Mouse (Mus musculus): ENCODE data around the gene Fam209. TPM values are rescaled to one million over a fixed set of nuclear protein-coding genes. Genes with fewer than 3 reads are reported as not detected.

Fam209 gene
- total RNA-seq, 2 experiments from 2014 or later, result 0.36 TPM; not detected in 1

GRCm38 (mm10) chr2:172458496-172458895 is 13.8 kb upstream of the Fam209 start, which contains the start of gene Gcnt7:
Gcnt7 (minus strand) TSS chr2:172458596.
- H3K4me3 ChIP-seq, result no peak within 1 kb of the TSS
- TF ChIP-seq CTCF (IDR thresholded peaks at IDR 0.05), result no peak
- DNase-seq, result no peak
- intact Hi-C loops (cut with DNase I), result no loop called here
- no peak within 1 kb of the TSS for H3K27ac ChIP-seq

- peak overlapping the region; percentile 38; the same call in 1 of the 2 replicates for H3K27ac ChIP-seq
- intact Hi-C loops (cut with DNase I), result no loop called here
These were observed 11.7 kb upstream of the Fam209 start for GRCm38 (mm10) chr2:172460647-172461046.

GRCm38 (mm10) chr2:172462813-172463212 is 9.5 kb upstream of the Fam209 start:
- no peak overlapping the region for H3K4me3 ChIP-seq
- H3K27ac ChIP-seq, result peak overlapping the region; percentile 69
- TF ChIP-seq CTCF (IDR thresholded peaks at IDR 0.05), result no peak
- DNase-seq, result peak; percentile 51
- intact Hi-C loops (cut with DNase I), result no loop called here

More at GRCm38 (mm10) chr2:172460647-172461046, 11.7 kb upstream of the Fam209 start:
- H3K4me3 ChIP-seq, result no peak overlapping the region
- TF ChIP-seq CTCF (IDR thresholded peaks at IDR 0.05), result no peak
- DNase-seq, result no peak

- H3K27ac ChIP-seq, result no peak overlapping the region
- TF ChIP-seq CTCF (IDR thresholded peaks at IDR 0.05), result no peak
- no peak for DNase-seq
- intact Hi-C loops (cut with DNase I), result no loop called here
- no peak overlapping the region for H3K4me3 ChIP-seq
These were observed 5.7 kb upstream of the Fam209 start for GRCm38 (mm10) chr2:172466427-172467132.

GRCm38 (mm10) chr2:172467206-172467605 is 5.1 kb upstream of the Fam209 start:
- H3K4me3 ChIP-seq, result no peak overlapping the region
- intact Hi-C loops (cut with DNase I), result no loop called here
- no peak for DNase-seq
- H3K27ac ChIP-seq, result no peak overlapping the region
- no peak for TF ChIP-seq CTCF (IDR thresholded peaks at IDR 0.05)

- intact Hi-C loops (cut with DNase I), result no loop called here
- Histone ChIP-seq H3K27ac (no peak overlapping the region), H3K4me3 (no peak overlapping the region)
- no peak for TF ChIP-seq CTCF (IDR thresholded peaks at IDR 0.05)
- DNase-seq, result no peak
These were observed 3.9 kb upstream of the Fam209 start for GRCm38 (mm10) chr2:172468346-172468819.

GRCm38 (mm10) chr2:172473591-172473990 is 1.3 kb downstream of the Fam209 start:
- DNase-seq, result no peak
- H3K27ac ChIP-seq, result peak overlapping the region; percentile 91
- no peak overlapping the region for H3K4me3 ChIP-seq
- no peak for TF ChIP-seq CTCF (IDR thresholded peaks at IDR 0.05)
- intact Hi-C loops (cut with DNase I), result loop anchor here (10.0 kb wide), 1 partner anchor 611 kb away; no protein-coding TSS in a partner anchor

- H3K4me3 ChIP-seq, result no peak overlapping the region
- DNase-seq, result peak; percentile 70
- peak overlapping the region; percentile 91 for H3K27ac ChIP-seq
- peak; percentile 56 for TF ChIP-seq CTCF (IDR thresholded peaks at IDR 0.05)
- intact Hi-C loops (cut with DNase I), result loop anchor here (10.0 kb wide), 1 partner anchor 610 kb away; no protein-coding TSS in a partner anchor
These were observed 2.6 kb downstream of the Fam209 start for GRCm38 (mm10) chr2:172474970-172475369.

- DNase-seq, result peak; percentile 77
- intact Hi-C loops (cut with DNase I), result loop anchor here (2.0 to 10.0 kb wide), 2 partner anchors 24 to 608 kb away; no protein-coding TSS in a partner anchor
- TF ChIP-seq CTCF (IDR thresholded peaks at IDR 0.05), result no peak
- Histone ChIP-seq H3K4me3 (peak overlapping the region; percentile 52), H3K27ac (peak overlapping the region; percentile 91)
These were observed 4.5 kb downstream of the Fam209 start for GRCm38 (mm10) chr2:172476707-172477260.

- peak overlapping the region; percentile 91 for H3K27ac ChIP-seq
- H3K4me3 ChIP-seq, result peak overlapping the region; percentile 67
- intact Hi-C loops (cut with DNase I), result loop anchor here (2.0 to 10.0 kb wide), 2 partner anchors 23 to 607 kb away; no protein-coding TSS in a partner anchor
- no peak for TF ChIP-seq CTCF (IDR thresholded peaks at IDR 0.05)
- DNase-seq, result no peak
These were observed 5.0 kb downstream of the Fam209 start for GRCm38 (mm10) chr2:172477350-172477749.

GRCm38 (mm10) chr2:172477860-172478259 is 5.5 kb downstream of the Fam209 start:
- peak; percentile 78 for TF ChIP-seq CTCF (IDR thresholded peaks at IDR 0.05)
- peak overlapping the region; percentile 67 for H3K4me3 ChIP-seq
- intact Hi-C loops (cut with DNase I), result loop anchor here (1.0 to 10.0 kb wide), 3 partner anchors 23 to 607 kb away; no protein-coding TSS in a partner anchor
- H3K27ac ChIP-seq, result peak overlapping the region; percentile 91
- no peak for DNase-seq

GRCm38 (mm10) chr2:172480296-172480695 is 8.0 kb downstream of the Fam209 start:
- no peak for DNase-seq
- no peak for TF ChIP-seq CTCF (IDR thresholded peaks at IDR 0.05)
- H3K27ac ChIP-seq, result no peak overlapping the region
- intact Hi-C loops (cut with DNase I), result no loop called here
- no peak overlapping the region for H3K4me3 ChIP-seq
